Mouse (Mus musculus): ENCODE measurements at regions not wholly inside any gene's neighbourhood (a gene's known extent, or its start where the extent isn't known, plus 50 kb on each side); places are given as distances from the start of the nearest gene placed in this dataset.

DNA sequence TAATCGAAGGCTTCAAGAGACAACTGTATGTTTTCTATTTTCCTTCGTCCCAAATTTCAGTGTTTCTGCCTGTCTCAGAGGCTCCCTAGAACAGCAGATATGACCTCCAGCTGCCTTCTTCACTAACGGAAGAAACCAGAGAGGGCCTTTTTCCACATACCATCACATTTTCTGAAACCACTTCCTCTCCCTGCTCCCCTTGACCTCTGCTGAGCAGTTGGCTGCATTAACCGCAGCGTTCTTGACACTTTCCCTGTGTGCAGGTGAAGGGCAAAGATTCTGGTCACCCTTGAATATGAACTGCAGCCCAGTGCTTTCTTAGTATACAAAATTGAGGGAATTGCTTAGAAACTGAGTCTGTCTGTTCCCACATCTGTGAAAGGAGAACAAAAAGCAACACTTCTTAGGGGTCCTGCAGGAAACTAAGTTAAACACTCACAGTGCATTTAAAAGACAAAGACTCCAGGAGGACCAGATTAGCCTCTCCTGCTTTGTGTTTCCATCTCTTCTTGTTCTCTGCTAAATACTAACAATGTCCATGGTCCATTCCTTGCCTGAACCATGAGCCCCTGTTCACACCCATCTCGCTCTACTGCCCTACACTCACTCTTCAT lies 98.4 kb downstream of the Akap11 start:
- no peak for DNase-seq

- peak; percentile 31 to 39 for DNase-seq
These were observed 100.0 kb downstream of the Akap11 start for GRCm38 (mm10) chr14:78436586-78436985.

DNA sequence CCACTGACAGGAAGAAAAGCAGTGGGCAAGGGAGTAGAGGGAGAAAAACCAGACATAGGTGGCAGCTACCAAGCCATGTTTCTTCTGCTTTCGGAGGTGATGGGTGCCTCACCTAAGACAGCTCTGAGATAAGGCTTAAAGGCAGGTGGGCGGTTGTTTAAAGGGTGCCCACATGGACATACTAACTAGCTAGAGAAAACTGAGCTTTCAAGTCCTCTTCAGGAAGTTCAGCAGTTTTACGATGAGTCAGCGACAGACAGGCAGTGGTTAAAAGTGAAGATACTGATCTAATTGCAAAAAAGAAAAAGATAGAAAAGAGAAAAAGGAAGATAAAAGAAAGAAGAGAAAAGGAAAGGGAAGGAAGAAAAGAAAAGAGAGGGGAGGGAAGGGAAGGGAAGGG lies 100.6 kb downstream of the Akap11 start:
- DNase-seq, result no peak

- no peak for DNase-seq
These were observed 101.0 kb downstream of the Akap11 start for GRCm38 (mm10) chr14:78435561-78435960.

DNA sequence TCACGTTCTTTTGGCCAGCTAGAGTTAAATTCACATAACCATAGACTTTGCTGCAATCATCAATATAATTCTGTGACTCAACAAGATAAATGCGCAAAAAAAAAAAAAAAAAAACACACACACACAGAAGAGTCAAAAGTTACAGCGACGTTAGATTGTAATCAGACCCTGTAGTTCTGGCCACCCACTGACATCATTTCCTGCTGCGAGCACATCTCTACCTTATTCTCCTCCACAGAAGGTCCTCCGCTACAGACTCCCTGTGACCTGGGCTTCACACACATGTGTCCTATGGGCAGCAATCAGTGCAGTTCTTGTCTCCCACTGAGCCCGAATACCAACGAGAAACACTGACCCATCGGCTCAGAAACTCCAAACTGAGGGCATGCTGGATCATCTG lies 101.9 kb downstream of the Akap11 start:
- DNase-seq, result no peak

DNA sequence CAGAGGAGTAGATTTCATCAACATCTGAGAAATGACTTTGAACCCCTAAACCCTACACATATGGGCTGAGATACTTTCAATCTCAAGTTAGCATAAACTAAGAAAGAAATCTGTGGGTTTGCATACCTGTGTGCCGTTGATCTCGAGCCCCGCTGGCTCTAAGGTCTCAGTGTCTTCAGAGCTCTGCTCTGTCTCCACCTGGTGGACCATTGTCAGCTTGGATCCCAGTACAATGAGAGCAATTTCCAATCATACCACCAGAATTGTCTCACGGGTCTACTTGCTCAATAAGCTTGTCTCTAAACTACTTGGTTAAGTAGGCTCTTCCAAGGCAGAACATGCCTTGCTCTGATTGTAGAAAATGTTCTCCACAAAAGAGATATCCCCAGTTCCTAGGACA lies 102.5 kb downstream of the Akap11 start:
- no peak for DNase-seq

DNA sequence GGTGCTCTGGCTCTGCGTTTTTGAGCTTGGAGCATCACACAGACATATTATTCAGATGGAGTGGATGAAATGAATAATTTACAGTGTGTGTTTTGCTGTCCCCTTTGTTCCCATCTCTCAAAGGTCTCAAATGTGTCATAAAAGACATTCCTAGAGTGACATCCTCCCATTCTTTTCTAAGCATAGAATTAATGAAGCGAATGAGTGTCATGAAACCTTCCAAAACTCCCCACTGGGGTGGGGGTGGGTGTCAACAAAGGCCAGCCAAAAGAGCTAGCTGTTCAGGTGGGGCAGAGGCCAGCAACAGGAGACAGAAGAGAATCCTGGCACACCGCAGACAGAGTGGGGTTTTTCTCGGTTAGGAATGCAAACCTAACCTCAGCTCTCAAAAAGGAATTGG lies 104.1 kb downstream of the Akap11 start:
- no peak for DNase-seq

GRCm38 (mm10) chr14:78431931-78432330 lies 104.7 kb downstream of the Akap11 start:
- no peak for DNase-seq

DNA sequence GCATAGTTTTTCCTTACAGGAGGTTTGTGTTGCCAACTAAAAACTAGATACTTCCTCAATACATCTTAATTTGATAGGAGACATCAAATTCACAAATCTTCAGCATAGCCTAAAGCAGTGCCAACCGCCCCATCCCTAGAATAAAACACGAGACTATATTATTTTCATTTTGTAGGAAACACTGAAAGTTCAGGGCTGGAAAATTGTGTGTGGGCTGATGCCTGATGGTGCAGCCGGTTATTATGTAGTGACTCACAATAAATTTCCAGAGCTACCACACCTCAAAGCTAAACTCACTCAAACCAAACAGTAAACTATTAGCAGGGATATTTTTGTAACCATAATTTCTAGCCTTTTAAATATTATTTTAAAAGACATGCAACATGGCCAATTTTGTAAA lies 105.2 kb downstream of the Akap11 start:
- DNase-seq, result no peak

DNA sequence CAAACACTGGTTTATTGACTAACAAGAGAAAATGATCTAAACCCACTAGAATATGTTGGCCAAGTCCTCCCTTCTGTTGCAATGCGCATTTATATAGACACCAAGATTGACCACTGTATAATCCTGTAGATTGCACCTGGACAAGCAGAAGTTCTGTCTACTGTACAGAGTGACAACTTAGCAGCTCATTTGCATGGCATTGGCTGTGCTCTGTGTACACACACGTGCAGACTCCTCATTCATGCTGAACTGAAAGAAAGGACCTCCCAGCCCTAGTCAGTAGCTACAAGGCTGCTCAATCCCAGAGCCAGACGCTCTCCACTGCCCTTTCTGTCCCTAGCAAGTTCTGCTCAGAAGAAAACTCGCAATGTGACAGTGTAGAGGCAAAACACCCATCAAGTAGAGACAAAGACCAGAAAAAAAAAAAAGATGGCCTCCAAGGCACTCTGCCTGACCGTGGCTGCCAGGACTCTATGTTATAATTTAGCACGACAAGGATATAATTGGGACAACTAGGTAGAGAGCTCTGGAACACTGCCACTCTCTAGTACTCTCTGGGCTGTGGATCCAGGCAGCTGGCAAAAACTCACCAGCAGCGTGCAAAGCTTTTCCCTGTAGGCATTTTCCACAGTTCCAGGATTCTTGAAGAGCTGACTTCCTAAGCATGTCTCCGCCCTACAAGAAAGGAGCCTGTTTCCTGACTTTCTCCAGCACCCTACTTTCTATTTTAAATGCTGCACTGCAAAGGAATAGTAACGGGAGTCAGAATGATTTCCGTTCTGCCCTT lies 108.2 kb downstream of the Akap11 start:
- no peak for DNase-seq

DNA sequence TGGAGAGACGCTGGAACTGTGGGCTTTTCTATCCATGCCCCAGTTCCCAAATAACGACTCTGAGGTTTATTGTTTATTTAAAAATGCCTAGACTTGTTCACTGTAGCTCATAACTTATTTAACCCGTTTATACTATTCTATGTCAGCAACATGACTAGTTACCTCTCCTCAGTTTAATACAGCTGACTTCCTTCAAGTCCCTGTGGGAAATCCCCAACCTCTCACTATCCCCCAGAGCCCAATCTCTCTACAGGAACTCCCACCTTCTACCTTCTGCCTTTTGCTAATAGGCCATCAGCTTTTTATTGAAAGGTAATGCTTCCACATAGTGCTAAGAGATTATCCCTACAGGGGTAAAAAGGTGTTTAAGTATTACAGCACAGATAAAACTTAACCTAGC lies 109.5 kb downstream of the Akap11 start:
- DNase-seq, result no peak

- DNase-seq, result no peak
These were observed 114.0 kb downstream of the Akap11 start for GRCm38 (mm10) chr14:78422601-78423000.

GRCm38 (mm10) chr14:78420966-78421365 lies 113.1 kb upstream of the Tnfsf11 start:
- DNase-seq, result no peak

DNA sequence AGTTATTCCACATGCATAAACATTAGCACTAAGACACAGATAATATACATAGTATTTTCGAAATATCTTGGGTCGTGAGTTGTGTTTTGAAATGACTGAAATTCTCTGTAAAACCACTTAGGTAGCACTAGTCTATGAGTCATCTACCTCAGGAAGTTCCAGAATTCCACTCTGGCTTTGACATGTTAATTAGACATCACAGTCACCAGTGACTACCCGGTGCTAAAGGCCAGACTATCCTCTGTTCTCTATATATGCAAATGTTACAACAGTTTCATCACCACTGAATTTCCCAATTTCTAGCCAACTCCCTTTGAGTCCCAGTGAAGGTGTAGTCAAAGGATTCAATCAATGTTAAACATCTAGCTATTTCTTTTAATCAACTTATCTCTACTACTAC lies 112.3 kb upstream of the Tnfsf11 start:
- DNase-seq, result no peak

DNA sequence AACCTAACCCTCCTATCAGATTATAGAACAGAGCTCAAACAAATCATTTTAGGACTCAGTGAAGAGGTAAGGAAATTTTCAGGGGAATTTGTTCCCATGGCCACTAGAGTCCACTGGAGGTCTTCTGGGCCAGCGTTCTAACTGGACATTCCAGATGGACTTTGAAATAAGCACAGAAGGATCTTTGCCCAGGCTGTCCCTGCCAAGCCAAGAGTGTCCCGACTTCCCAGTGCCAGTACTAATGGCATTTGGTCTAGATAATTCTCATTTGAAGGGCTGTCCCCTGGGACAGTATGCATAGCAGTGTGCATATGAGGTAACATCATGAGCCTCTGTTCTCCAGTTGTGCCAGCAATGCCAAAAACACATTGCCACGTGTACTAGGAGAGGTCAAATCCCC lies 97.7 kb upstream of the Tnfsf11 start:
- no peak for DNase-seq

DNA sequence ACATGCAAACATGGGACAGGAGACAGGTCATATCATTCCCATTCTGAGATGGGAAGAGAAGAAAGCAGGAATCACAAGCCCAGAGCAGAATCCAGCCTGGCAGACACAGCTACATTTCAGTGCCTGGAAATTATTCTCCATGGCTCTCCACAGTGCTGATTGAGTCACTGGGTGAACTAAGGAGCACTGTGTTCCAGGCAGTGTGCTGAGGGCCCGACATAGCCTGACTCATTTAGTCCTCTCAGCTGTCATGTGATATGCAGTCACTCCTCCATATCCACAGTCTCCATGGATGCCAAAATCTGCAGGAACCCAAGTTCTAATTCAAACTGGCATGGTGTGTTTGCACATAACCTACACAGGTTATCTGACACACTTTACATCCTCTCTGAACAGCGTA lies 90.1 kb upstream of the Tnfsf11 start:
- no peak for DNase-seq

- no peak for DNase-seq
These were observed 87.8 kb upstream of the Tnfsf11 start for GRCm38 (mm10) chr14:78395631-78396030.

DNA sequence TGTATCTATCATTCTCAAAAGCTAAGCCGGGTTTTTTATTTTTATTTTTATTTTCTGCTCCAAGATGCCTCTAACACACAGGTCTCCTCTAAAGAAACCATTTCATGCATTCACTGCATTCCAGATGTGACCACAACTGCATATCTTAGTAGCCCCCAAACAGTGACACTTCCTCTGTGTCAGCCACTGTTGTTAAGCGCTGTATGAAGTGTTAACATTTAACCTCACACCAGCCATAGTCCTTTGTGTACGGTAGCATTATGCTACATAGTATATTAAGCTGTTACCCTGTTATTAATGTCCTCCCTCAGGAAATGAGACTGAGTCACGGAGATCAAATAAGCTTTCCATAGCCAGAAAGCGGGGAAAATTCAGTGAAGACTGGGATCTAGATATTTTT lies 79.2 kb upstream of the Tnfsf11 start:
- no peak for DNase-seq

GRCm38 (mm10) chr14:78384370-78384769 lies 76.5 kb upstream of the Tnfsf11 start:
- no peak for DNase-seq

DNA sequence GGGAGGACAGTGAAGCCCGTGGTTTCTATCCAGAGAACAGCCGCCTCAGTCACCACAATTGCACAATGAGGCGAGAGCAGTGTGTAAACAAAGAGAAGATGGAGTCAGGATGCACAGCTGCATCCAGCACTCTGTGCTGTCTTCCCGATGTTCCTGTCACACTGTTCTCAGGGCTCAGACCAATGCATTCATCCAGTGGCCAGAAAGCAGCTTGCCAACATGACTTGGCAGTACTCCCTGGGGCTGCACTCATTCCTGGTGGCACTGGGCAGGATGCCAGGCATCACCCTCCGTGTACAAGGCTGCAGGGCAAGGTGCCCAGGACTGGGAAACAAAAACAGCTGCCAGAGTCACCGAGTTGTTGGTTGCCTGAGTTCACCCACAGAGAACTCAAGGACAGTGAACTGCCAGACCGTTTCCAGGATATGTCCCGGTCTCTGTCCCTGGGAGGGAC lies 75.4 kb upstream of the Tnfsf11 start:
- peak; percentile 70 to 73 for DNase-seq

DNA sequence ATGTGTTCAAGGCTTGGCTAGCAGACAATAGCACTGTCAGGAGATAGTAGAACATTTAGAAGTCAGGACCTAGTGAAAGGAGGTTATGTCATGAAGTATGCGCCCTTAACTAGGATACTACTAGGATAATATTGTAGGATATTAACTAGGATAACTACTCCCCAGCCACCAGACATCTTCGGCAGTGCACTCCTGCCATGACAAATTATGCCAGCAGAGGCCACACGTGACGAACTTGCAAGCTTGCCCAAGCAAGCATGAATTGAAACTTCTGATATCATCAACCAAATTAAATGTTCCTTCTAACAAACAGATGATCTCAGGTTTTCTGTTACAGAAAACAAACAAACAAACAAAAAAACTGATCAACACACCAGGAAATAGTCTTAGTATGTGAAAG lies 72.2 kb upstream of the Tnfsf11 start:
- no peak for DNase-seq

GRCm38 (mm10) chr14:78376591-78376990 lies 68.7 kb upstream of the Tnfsf11 start:
- DNase-seq, result no peak

GRCm38 (mm10) chr14:78375746-78376495 lies 68.1 kb upstream of the Tnfsf11 start:
- DNase-seq, result no peak

- no peak for DNase-seq
These were observed 64.3 kb upstream of the Tnfsf11 start for GRCm38 (mm10) chr14:78372102-78372501.
